Mouse (Mus musculus): ENCODE data around the gene Kprp. TPM values are rescaled to one million over a fixed set of nuclear protein-coding genes. Genes with fewer than 3 reads are reported as not detected.
"Not testable (repeated sequence)": the region's sequence is repeated elsewhere in the genome, so short reads cannot be mapped to it uniquely, and the experiment has no call there.

The Kprp gene
- total RNA-seq (2014; fragmentation: Nextera tagmentation) (not detected in 2 replicates), total RNA-seq (2017) (not detected in 2 replicates)

DNA sequence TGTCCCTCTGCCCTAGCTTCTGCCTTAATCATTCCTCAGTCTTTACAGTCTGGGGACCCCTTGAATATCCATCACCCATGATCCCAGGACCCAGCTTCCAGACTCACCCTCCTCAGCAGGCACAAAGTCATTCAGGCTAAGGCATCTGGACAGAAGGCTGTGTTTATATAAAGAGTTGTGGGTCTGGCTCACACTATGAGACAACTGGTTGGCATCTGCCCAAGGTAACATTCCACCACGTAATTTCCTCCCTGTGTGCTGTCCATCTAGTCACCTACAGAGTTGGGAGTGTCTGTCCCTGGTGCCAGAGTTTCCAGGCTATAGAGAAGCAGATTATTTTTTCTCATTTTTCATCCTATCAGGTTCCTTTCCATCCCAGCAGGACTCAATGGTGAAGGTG lies at the start of gene Kprp:
Kprp (minus strand) TSS at position 140 of the 400 bp plus-strand sequence.
- no peak for ATAC-seq (replicated peaks; ENCODE audit: low FRiP score, low TSS enrichment, poor library complexity, severe bottlenecking)

DNA sequence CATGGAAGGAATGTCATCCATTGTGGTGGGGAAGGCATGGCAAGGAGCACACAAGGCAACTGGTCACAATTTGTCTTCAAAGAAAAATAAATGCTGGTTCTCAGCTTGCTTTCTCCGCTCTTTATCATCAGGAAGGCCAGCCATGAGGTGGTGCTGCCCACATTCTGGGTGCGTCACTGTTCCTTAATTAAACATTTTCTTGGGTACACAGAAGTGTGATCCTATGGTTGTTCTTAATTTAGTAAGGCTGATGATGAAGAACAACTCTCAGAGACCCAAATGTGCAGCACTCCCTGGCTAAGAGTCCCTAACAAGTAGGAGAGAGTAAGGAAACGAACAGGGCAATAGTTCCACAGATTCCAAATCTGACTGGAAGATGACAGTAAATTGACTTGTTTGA lies 47.1 kb upstream of the Kprp start:
- no peak for ATAC-seq (replicated peaks; ENCODE audit: low FRiP score, low TSS enrichment, poor library complexity, severe bottlenecking)

DNA sequence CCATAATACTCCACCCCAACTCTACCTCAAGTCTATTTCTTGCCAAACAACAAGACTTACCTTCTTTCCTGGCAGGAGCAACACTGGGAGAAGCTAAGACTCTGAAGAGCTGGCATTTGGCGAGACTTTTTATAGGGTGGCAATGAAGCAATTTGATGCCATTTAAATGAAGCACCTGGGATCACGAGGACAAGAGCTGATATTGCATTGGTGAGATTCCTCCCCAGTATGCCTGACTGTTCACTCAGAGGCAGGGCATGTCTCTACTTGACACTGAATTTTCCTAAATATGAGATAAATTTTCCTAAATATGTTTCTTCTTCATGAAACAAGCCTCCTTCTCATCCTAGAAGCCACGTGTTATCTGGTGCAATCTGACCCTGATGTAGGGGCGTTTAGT lies 43.1 kb upstream of the Kprp start, which contains the start of gene 2310050C09Rik:
2310050C09Rik (minus strand) TSS at position 101 of the 400 bp plus-strand sequence.
- ATAC-seq (replicated peaks; ENCODE audit: low FRiP score, low TSS enrichment, poor library complexity, severe bottlenecking): no peak

DNA sequence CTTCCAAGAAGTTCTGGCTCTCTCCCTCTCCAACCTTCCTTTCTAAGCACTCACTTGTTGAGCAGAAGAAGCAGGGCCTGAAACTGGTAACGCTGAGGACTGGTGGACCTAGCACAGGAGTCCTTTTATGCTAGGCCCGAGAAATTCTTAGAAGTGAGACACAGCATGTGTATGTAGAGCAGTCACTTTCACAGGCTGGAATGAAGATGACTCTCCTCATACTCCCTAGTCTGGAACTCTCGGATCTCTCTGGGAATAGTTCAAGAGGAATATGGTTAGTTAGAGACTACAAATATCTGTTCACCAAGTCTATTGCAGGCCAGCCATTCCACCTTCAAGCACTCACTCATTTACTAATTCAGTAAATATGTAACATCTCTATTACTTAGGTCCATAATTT lies 24.1 kb upstream of the Kprp start, which contains the start of gene Lce1l:
Lce1l (minus strand) TSS at position 101 of the 400 bp plus-strand sequence.
- ATAC-seq (replicated peaks; ENCODE audit: low FRiP score, low TSS enrichment, poor library complexity, severe bottlenecking): no peak

DNA sequence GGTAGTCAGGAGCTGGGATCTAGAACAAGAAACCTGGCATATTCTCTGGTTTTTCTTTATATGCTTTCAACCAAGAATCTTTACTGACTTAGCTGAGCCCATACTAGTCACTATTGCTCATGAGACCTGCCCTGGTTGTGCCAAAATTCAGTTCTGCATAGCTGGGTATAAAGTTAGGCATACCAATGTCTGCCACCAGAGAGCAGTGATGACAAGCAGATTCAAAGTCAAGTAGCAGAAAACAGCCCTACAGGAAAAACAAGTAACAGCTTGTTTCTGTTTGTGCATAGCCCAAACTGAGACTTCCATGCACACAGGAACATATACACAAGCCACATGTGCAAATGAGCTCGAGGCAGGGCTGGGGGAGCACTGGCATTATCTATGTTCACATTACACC lies 1.2 kb downstream of the Kprp start:
- ATAC-seq (replicated peaks; ENCODE audit: low FRiP score, low TSS enrichment, poor library complexity, severe bottlenecking): no peak

DNA sequence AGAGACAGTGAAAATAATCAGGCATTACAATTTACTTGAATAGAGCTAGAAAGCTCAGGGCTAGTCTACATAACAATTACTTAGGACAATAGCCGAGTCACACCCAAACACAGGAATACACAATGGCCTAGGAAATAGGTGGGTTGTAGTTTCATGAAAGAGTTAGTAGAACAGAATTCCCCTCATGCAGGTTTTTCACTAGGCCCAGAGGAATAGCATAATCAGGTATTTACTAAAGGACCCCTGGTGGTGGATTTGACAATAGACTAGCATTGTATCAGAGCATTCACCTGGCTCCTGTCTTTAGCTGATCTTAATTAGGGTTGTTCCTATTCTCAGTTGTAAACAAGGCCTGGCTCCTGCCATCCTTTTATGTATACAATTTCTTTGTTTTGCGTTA lies 11.0 kb downstream of the Kprp start:
- ATAC-seq (replicated peaks; ENCODE audit: low FRiP score, low TSS enrichment, poor library complexity, severe bottlenecking): not testable (repeated sequence)

DNA sequence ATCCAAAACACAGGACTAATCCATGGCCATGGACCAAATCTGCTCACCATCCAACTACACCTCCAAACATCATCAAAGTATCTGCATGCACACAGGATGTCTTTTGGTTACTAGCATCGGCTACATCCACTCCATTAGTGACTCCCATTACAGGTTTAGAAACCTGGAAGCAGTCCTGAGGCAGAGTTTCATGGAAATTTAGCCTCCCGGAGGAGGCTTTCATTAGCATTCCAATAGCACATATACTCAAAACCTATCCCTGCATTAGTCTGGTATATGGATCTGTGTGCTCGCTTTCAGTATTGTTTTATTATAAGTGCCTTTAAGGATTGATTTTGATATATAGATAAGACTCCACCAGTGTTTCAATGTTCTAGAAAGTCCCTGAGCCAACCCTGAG lies 11.5 kb downstream of the Kprp start:
- no peak for ATAC-seq (replicated peaks; ENCODE audit: low FRiP score, low TSS enrichment, poor library complexity, severe bottlenecking)

DNA sequence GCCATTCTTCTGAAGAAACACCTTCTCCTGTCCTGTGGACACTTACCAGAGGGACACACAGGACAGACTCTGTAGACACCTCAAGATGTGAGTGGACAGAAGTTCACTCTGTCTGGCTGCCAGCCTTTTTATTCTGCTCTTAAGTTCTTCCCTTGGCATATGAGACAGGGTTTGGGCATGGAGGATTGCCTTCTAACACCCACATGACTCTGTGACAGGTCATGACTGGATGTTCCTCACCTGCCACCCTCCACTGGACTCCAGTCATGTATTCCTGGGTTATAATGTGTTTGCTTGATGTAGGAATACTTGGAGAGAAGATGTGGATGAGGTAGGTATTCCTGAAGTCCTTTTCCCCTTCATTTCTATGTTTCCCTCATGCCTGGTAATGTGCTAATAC lies 19.3 kb downstream of the Kprp start, which contains the start of gene Lce1k:
Lce1k (minus strand) TSS at position 101 of the 400 bp plus-strand sequence.
- ATAC-seq (replicated peaks; ENCODE audit: low FRiP score, low TSS enrichment, poor library complexity, severe bottlenecking): no peak

DNA sequence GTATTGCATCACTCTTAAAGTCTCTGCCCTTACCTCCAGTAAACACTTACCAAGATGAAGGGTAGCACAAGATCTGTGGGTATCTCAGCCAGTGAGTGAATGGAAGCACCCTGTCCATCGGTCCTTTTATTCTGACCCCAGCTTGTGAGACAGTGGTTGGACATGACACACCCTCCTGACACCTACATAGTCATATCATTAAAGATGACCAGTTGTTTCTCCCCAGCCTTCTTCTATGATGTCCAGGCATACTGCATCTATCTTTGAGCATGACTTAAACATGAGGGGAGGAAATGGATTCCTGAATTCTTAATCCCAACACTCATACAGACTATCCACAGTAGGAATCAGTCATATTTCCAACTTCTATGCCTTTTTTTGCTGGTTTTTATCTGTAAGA lies 36.6 kb downstream of the Kprp start, which contains the start of gene Lce1j:
Lce1j (minus strand) TSS at position 101 of the 400 bp plus-strand sequence.
- ATAC-seq (replicated peaks; ENCODE audit: low FRiP score, low TSS enrichment, poor library complexity, severe bottlenecking): no peak

DNA sequence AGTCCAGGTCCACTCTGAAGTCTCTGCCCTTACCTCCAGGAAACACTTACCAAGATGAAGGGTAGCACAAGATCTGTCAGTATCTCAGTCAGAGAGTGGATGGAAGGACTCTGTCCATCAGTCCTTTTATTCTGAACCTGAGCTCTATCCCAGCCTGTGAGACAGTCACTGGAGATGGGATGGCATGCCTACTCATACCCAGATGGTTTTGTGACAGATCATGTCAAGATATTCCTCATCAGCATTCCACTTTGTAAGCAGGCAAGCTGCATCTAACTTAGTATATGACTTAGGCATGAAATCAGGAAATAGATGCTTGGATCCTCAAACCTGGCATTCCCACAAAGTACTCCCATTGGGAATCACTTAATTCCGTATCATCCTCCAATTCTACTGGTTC lies 48.2 kb downstream of the Kprp start, which contains the start of gene Lce1i:
Lce1i (minus strand) TSS at position 101 of the 400 bp plus-strand sequence.
- ATAC-seq (replicated peaks; ENCODE audit: low FRiP score, low TSS enrichment, poor library complexity, severe bottlenecking): no peak

Other genes with a start within 250 kb of the Kprp start
- gene Smcp, start 238.2 kb downstream of the Kprp start, total RNA-seq (2014; fragmentation: Nextera tagmentation): not detected in 2 replicates
- not detected in 2 replicates for gene Smcp, start 238.2 kb downstream of the Kprp start, total RNA-seq (2017)
- not detected in 2 replicates for gene 2210017I01Rik, start 219.8 kb downstream of the Kprp start, total RNA-seq (2014; fragmentation: Nextera tagmentation)
- not detected in 2 replicates for gene 2210017I01Rik, start 219.8 kb downstream of the Kprp start, total RNA-seq (2017)
- gene Lce6a, start 205.6 kb downstream of the Kprp start, total RNA-seq (2014; fragmentation: Nextera tagmentation): not detected in 2 replicates
- not detected in 2 replicates for gene Lce6a, start 205.6 kb downstream of the Kprp start, total RNA-seq (2017)
- not detected in 2 replicates for gene Lce1a1, start 178.9 kb downstream of the Kprp start, total RNA-seq (2014; fragmentation: Nextera tagmentation)
- not detected in 2 replicates for gene Lce1a1, start 178.9 kb downstream of the Kprp start, total RNA-seq (2017)
- not detected in 2 replicates for gene Lce1b, start 170.3 kb downstream of the Kprp start, total RNA-seq (2014; fragmentation: Nextera tagmentation)
- gene Lce1b, start 170.3 kb downstream of the Kprp start, total RNA-seq (2017): not detected in 2 replicates
- not detected in 2 replicates for gene Lce1a2, start 156.9 kb downstream of the Kprp start, total RNA-seq (2014; fragmentation: Nextera tagmentation)
- not detected in 2 replicates for gene Lce1a2, start 156.9 kb downstream of the Kprp start, total RNA-seq (2017)
- not detected in 2 replicates for gene Lce1c, start 148.0 kb downstream of the Kprp start, total RNA-seq (2014; fragmentation: Nextera tagmentation)
- gene Lce1c, start 148.0 kb downstream of the Kprp start, total RNA-seq (2017): not detected in 2 replicates
- gene Lce1d, start 140.0 kb downstream of the Kprp start, total RNA-seq (2014; fragmentation: Nextera tagmentation): not detected in 2 replicates
- gene Lce1d, start 140.0 kb downstream of the Kprp start, total RNA-seq (2017): not detected in 2 replicates
- gene Lce1e, start 118.2 kb downstream of the Kprp start, total RNA-seq (2014; fragmentation: Nextera tagmentation): not detected in 2 replicates
- gene Lce1e, start 118.2 kb downstream of the Kprp start, total RNA-seq (2017): not detected in 2 replicates
- gene Lce1f, start 106.9 kb downstream of the Kprp start, total RNA-seq (2014; fragmentation: Nextera tagmentation): not detected in 2 replicates
- not detected in 2 replicates for gene Lce1f, start 106.9 kb downstream of the Kprp start, total RNA-seq (2017)
- not detected in 2 replicates for gene Gm38119, start 88.2 kb downstream of the Kprp start, total RNA-seq (2014; fragmentation: Nextera tagmentation)
- gene Gm38119, start 88.2 kb downstream of the Kprp start, total RNA-seq (2017): not detected in 2 replicates
- not detected in 2 replicates for gene Lce1g, start 74.9 kb downstream of the Kprp start, total RNA-seq (2014; fragmentation: Nextera tagmentation)
- not detected in 2 replicates for gene Lce1g, start 74.9 kb downstream of the Kprp start, total RNA-seq (2017)
- gene Lce1h, start 62.2 kb downstream of the Kprp start, total RNA-seq (2014; fragmentation: Nextera tagmentation): not detected in 2 replicates
- gene Lce1h, start 62.2 kb downstream of the Kprp start, total RNA-seq (2017): not detected in 2 replicates
- gene Lce1i, start 48.3 kb downstream of the Kprp start, total RNA-seq (2014; fragmentation: Nextera tagmentation): not detected in 2 replicates
- not detected in 2 replicates for gene Lce1i, start 48.3 kb downstream of the Kprp start, total RNA-seq (2017)
- gene Lce1j, start 36.7 kb downstream of the Kprp start, total RNA-seq (2014; fragmentation: Nextera tagmentation): not detected in 2 replicates
- not detected in 2 replicates for gene Lce1j, start 36.7 kb downstream of the Kprp start, total RNA-seq (2017)
- not detected in 2 replicates for gene Lce1k, start 19.4 kb downstream of the Kprp start, total RNA-seq (2014; fragmentation: Nextera tagmentation)
- not detected in 2 replicates for gene Lce1k, start 19.4 kb downstream of the Kprp start, total RNA-seq (2017)
- gene Lce1l, start 24.0 kb upstream of the Kprp start, total RNA-seq (2014; fragmentation: Nextera tagmentation): not detected in 2 replicates
- not detected in 2 replicates for gene Lce1l, start 24.0 kb upstream of the Kprp start, total RNA-seq (2017)
- gene 2310050C09Rik, start 43.0 kb upstream of the Kprp start, total RNA-seq (2014; fragmentation: Nextera tagmentation): not detected in 2 replicates
- not detected in 2 replicates for gene 2310050C09Rik, start 43.0 kb upstream of the Kprp start, total RNA-seq (2017)
- not detected in 2 replicates for gene Lce3a, start 99.0 kb upstream of the Kprp start, total RNA-seq (2014; fragmentation: Nextera tagmentation)
- not detected in 2 replicates for gene Lce3a, start 99.0 kb upstream of the Kprp start, total RNA-seq (2017)
- gene Lce3b, start 105.7 kb upstream of the Kprp start, total RNA-seq (2014; fragmentation: Nextera tagmentation): not detected in 2 replicates
- not detected in 2 replicates for gene Lce3b, start 105.7 kb upstream of the Kprp start, total RNA-seq (2017)
- not detected in 2 replicates for gene Lce3c, start 117.2 kb upstream of the Kprp start, total RNA-seq (2014; fragmentation: Nextera tagmentation)
- gene Lce3c, start 117.2 kb upstream of the Kprp start, total RNA-seq (2017): not detected in 2 replicates
- not detected in 2 replicates for gene Lce3d, start 130.1 kb upstream of the Kprp start, total RNA-seq (2014; fragmentation: Nextera tagmentation)
- gene Lce3d, start 130.1 kb upstream of the Kprp start, total RNA-seq (2017): not detected in 2 replicates
- not detected in 2 replicates for gene Lce3e, start 139.8 kb upstream of the Kprp start, total RNA-seq (2014; fragmentation: Nextera tagmentation)
- not detected in 2 replicates for gene Lce3e, start 139.8 kb upstream of the Kprp start, total RNA-seq (2017)
- not detected in 2 replicates for gene Lce3f, start 165.0 kb upstream of the Kprp start, total RNA-seq (2014; fragmentation: Nextera tagmentation)
- gene Lce3f, start 165.0 kb upstream of the Kprp start, total RNA-seq (2017): not detected in 2 replicates
- not detected in 2 replicates for gene Crct1, start 188.4 kb upstream of the Kprp start, total RNA-seq (2014; fragmentation: Nextera tagmentation)
- gene Crct1, start 188.4 kb upstream of the Kprp start, total RNA-seq (2017): not detected in 2 replicates
- not detected in 2 replicates for gene Lce1m, start 191.8 kb upstream of the Kprp start, total RNA-seq (2014; fragmentation: Nextera tagmentation)
- gene Lce1m, start 191.8 kb upstream of the Kprp start, total RNA-seq (2017): not detected in 2 replicates
- gene Gm4858, start 241.6 kb upstream of the Kprp start, total RNA-seq (2014; fragmentation: Nextera tagmentation): not detected in 2 replicates
- gene Gm4858, start 241.6 kb upstream of the Kprp start, total RNA-seq (2017): not detected in 2 replicates

Measured in megakaryocyte-erythroid progenitor cell, adult 5-6 weeks (primary cell).